Mouse (Mus musculus) adrenal gland, postnatal 36 days (tissue): ENCODE measurements at regions not wholly inside any gene's neighbourhood (a gene's known extent, or its start where the extent isn't known, plus 50 kb on each side); places are given as distances from the start of the nearest gene placed in this dataset. TPM values are rescaled to one million over a fixed set of nuclear protein-coding genes. Genes with fewer than 3 reads are reported as not detected.
A peak's percentile ranks its signal among the peaks of the same experiment; 100 is the strongest.

Source experiments
- DNase-seq, 2 experiments: peaks; one replicate each; pipeline ENCODE4 v3.0.0; 2021; ENCODE audit warnings: mixed read lengths in 1 of 2
- microRNA-seq: library from miRNA; unstranded; fragments of <30 nt; microRNA quantifications from one replicate; pipeline ENCODE4 v1.2.0, GENCODE M21; 2021

- no peak for DNase-seq
Observed at GRCm38 (mm10) chr5:83533901-83534300, 178.9 kb upstream of the Tecrl start.

GRCm38 (mm10) chr5:83518661-83519060 lies 163.7 kb upstream of the Tecrl start:
- no peak for DNase-seq

GRCm38 (mm10) chr5:83484135-83484534 lies 129.1 kb upstream of the Tecrl start:
- DNase-seq = peak in 1 of 2 experiments; percentile 29

- peak; percentile 8 to 34 for DNase-seq
Observed at GRCm38 (mm10) chr5:83440259-83440658, 85.3 kb upstream of the Tecrl start.

GRCm38 (mm10) chr5:83436510-83436909 lies 81.5 kb upstream of the Tecrl start:
- no peak for DNase-seq

GRCm38 (mm10) chr5:83421708-83422107 lies 66.7 kb upstream of the Tecrl start:
- DNase-seq = no peak

GRCm38 (mm10) chr5:83410221-83410620 lies 55.2 kb upstream of the Tecrl start:
- DNase-seq = no peak

GRCm38 (mm10) chr5:83405266-83405954 lies 50.4 kb upstream of the Tecrl start:
- DNase-seq = no peak

Small RNAs in the stretch of these regions (microRNA-seq; reads per million reads assigned to microRNA genes)
- not detected for gene Gm44303
